Mouse (Mus musculus): ENCODE data around the gene Rnaseh2a. TPM values are rescaled to one million over a fixed set of nuclear protein-coding genes. Genes with fewer than 3 reads are reported as not detected.
A peak's percentile ranks its signal among the peaks of the same experiment; 100 is the strongest.

Rnaseh2a gene
- total and polyA plus RNA-seq, 2 experiments from 2014 or later, result 42.7 to 52.2 TPM

DNA sequence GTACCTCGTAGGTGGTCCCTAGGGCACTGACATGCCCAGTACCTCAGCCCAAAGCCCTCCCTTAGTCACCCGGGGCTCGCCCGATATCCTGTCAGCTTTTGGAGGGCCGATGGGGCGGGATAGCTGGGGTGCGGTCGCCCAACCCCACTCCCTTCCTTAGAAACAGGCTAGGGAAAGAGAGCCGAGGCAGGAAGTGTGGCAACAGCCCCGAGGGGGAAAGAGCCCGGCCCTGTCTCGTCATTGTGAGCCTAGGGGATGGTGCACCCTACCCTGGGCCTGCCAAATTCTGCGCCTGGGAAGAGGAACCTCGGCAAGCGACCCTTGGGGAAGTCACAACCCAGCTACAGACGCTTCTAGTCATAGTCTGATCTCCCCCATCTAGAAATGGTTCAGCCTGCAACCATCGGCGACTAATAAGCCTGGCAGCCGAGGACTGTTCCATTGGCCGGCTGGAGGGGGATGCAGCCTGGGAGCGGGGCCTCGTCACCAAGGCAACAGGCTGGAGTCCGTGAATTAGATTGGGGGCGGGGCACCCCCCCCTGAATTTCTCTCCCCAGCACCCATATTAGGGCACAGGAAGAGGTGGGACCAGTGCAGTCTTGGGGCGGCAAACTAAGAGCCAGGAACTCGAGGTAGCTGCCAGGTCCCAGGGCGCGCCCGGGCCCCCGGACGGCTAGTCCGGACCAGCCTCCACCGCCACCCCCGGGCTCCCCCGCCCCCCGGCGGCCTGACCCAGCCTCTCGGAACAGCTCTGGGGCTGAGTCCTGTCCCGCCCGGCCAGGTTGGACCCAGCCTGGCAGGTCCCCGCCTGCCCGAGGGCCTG lies 10.2 kb upstream of the Rnaseh2a start:
- WGBS, result 5% methylated on average over 41 of the region's 42 CpGs
- Histone ChIP-seq H3K4me1 (ENCODE audit: insufficient read depth) (peaks cover 22% of the 10 kb centered on the region; the same call in 1 of the 2 replicates), H3K36me3 (ENCODE audit: insufficient read depth) (0 out of 2 replicates have a peak, but pooled peaks cover 4% of the 10 kb centered on the region), H3K9me3 (ENCODE audit: low read length) (no peaks in the 10 kb centered on the region), H3K27me3 (ENCODE audit: insufficient read depth, low read length) (no peaks in the 10 kb centered on the region), H3K27ac (ENCODE audit: low read depth, low read length) (peak overlapping the region; percentile 47; the same call in 1 of the 2 replicates), H3K4me3 (ENCODE audit: low read depth, low read length) (peak overlapping the region; percentile 35), H3K9ac (peak overlapping the region; percentile 44), H3K4me2 (ENCODE audit: low read depth) (peak overlapping the region; percentile 81)
- peak; percentile 93 for DNase-seq
- TF ChIP-seq CTCF (IDR thresholded peaks at IDR 0.05; ENCODE audit: low read depth), result no peak
- peak; percentile 67 for ATAC-seq

DNA sequence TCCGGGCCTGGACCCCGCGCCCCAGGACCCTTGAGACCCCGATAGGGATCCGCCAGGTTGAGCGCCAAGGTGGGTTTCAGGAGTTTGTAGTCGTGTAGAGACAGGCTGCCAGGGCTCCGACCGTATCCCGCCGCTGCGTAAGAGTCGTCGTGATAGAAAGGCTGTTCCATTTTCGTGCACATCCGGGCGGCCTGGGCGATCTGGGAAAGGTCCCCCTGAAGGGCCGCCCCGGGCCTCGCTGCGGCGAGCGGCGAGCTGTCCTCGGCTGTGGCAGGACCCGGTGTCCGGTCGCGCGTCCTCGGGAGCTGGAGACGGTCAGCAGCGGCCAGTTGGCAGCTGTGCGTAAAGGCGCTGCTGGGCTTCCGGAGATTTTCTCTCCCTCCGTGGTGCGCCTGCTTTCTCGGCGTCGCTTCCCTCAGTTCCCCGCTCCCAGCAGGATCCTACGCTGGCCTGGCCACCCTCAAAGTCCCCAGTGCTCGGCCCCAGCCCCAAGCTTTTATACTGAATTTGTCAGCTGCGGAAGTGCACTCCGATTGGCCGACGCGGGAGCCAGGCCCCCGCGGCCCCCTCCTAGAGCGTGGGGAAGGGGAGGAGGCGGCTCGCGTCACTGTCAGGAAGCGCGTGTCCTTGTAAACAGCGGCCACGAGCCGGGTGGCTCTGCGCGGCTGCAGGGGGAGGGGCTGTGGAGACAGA lies 8.8 kb upstream of the Rnaseh2a start, which contains the start of gene Junb:
Gene Junb, minus strand, starts transcription at position 471 of the 693 bp plus-strand sequence.
- Histone ChIP-seq H3K9me3 (ENCODE audit: low read length) (no peaks in the 10 kb centered on the region), H3K4me2 (ENCODE audit: low read depth) (peak within 1 kb of the TSS; percentile 81), H3K9ac (peak within 1 kb of the TSS; percentile 58), H3K4me1 (ENCODE audit: insufficient read depth) (peaks cover 19% of the 10 kb centered on the region; the same call in 1 of the 2 replicates), H3K4me3 (ENCODE audit: low read depth, low read length) (peak within 1 kb of the TSS; percentile 49), H3K27ac (ENCODE audit: low read depth, low read length) (peak within 1 kb of the TSS; percentile 71), H3K27me3 (ENCODE audit: insufficient read depth, low read length) (no peaks in the 10 kb centered on the region), H3K36me3 (ENCODE audit: insufficient read depth) (peaks cover 9% of the 10 kb centered on the region)
- ATAC-seq, result peak; percentile 59
- WGBS, result 3% methylated on average over 63 of the region's 63 CpGs
- DNase-seq, result peak; percentile 93
- TF ChIP-seq CTCF (IDR thresholded peaks at IDR 0.05; ENCODE audit: low read depth), result no peak

DNA sequence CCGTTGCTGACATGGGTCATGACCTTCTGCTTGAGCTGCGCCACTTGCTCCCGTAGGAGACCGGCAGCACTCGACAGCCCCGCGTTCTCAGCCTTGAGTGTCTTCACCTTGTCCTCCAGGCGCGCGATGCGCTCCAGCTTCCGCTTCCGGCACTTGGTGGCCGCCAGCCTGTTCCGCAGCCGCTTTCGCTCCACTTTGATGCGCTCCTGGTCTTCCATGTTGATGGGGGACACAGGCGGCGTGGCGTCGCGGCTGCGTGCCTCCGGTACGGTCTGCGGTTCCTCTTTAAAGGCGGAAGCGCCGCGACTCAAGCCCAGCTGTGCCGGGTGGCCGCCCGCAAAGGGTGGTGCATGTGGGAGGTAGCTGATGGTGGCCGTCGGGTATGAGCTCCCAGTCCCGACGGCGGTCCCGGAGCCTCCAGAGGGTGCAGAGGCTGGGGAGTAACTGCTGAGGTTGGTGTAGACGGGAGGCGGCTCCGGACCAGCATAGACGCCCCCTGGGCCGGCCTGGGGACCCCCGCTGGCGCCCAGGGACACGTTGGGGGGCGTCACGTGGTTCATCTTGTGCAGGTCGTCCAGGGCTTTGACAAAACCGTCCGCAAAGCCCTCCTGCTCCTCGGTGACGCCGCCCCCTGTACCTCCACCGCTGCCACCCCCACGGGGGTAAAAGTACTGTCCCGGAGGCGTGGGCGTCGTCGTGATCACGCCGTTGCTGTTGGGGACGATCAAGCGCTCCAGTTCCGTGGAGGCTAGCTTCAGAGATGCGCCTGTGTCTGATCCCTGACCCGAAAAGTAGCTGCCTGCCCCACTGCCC lies 8.1 kb upstream of the Rnaseh2a start:
- no peaks in the 10 kb centered on the region for H3K27me3 ChIP-seq (ENCODE audit: insufficient read depth, low read length)
- DNase-seq (peak; percentile 63), ATAC-seq (no peak)
- 1% methylated on average over 70 of the region's 70 CpGs for WGBS
- H3K27ac ChIP-seq (ENCODE audit: low read depth, low read length), result peak overlapping the region; percentile 71
- peaks cover 17% of the 10 kb centered on the region for H3K36me3 ChIP-seq (ENCODE audit: insufficient read depth)
- peak overlapping the region; percentile 81 for H3K4me2 ChIP-seq (ENCODE audit: low read depth)
- H3K4me1 ChIP-seq (ENCODE audit: insufficient read depth), result peaks cover 19% of the 10 kb centered on the region; the same call in 1 of the 2 replicates
- no peak for TF ChIP-seq CTCF (IDR thresholded peaks at IDR 0.05; ENCODE audit: low read depth)
- H3K4me3 ChIP-seq (ENCODE audit: low read depth, low read length), result peak overlapping the region; percentile 49
- H3K9ac ChIP-seq, result peak overlapping the region; percentile 58
- H3K9me3 ChIP-seq (ENCODE audit: low read length), result no peaks in the 10 kb centered on the region

DNA sequence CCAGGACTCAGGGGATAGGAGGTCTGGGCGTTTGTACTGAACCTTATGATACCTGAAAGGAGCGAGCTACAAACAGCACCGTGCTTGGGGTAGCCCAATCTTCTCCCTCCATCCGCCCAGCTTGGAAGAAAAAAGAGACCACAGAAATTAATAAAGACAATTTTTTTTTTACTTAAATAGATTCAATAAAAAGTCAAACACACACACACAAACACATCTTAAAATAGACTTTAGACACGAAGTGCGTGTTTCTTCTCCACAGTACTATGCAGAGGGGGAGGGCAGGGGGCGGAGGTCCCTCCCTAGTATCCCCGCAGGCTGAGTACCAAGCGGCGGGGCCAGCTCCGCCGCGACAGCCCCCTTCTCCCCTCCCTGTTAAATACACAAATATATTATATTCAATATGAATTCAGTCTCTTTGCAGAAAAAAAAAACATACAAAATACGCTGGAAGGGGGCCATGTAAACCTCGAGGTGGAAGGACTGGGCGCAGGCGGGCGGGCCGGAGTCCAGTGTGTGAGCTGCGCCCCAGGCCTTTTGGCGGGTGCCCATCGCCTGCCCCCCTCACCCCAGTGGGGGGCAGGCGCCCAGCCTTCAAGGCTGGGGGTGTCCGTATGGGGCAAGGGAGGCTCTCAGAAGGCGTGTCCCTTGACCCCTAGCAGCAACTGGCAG lies 7.3 kb upstream of the Rnaseh2a start:
- DNase-seq (no peak), ATAC-seq (no peak)
- H3K9me3 ChIP-seq (ENCODE audit: low read length), result no peaks in the 10 kb centered on the region
- peaks cover 21% of the 10 kb centered on the region for H3K36me3 ChIP-seq (ENCODE audit: insufficient read depth)
- peak overlapping the region; percentile 49 for H3K4me3 ChIP-seq (ENCODE audit: low read depth, low read length)
- no peak overlapping the region for H3K27ac ChIP-seq (ENCODE audit: low read depth, low read length)
- peak overlapping the region; percentile 81 for H3K4me2 ChIP-seq (ENCODE audit: low read depth)
- no peak for TF ChIP-seq CTCF (IDR thresholded peaks at IDR 0.05; ENCODE audit: low read depth)
- no peaks in the 10 kb centered on the region for H3K27me3 ChIP-seq (ENCODE audit: insufficient read depth, low read length)
- WGBS, result 3% methylated on average over 24 of the region's 25 CpGs
- H3K4me1 ChIP-seq (ENCODE audit: insufficient read depth), result peaks cover 19% of the 10 kb centered on the region; the same call in 1 of the 2 replicates
- H3K9ac ChIP-seq, result peak overlapping the region; percentile 58

DNA sequence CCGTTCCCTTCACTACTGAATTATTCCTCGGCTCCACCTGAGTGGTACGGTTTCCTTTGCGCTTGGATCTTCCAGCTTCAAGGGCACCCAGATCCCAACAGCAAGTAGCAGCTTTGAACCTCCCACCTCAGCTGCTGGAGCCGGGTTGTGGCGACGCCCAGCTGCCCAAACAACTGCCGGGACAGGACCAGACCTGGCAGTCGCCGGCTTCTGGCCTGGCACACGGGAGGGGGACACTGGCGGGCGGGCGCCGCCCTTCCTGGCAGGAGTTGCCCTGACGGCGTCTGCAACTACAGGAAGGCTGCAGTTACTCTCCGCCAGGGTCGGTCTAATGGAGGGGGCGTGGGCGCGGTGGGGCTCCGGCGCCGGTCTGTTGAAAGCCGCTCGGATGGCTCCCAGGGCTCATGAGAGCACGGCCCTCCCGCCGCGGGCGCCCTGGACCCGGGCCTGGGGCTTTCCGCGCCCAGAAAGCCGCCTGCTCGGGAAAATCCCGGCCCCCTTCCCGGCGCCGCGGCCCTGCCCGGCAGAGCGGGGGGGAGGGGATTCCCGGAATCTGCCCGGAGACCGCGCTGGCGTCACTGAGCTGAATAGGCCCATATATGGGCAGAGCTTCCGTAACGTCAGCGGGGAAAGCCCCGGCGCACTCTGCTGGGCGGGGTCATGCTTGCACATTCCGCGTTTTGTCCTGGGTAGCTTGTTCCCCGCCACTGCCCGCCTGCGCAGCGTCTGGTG lies 6.6 kb upstream of the Rnaseh2a start:
- Histone ChIP-seq H3K4me1 (ENCODE audit: insufficient read depth) (peaks cover 21% of the 10 kb centered on the region; the same call in 1 of the 2 replicates), H3K4me2 (ENCODE audit: low read depth) (peak overlapping the region; percentile 81), H3K4me3 (ENCODE audit: low read depth, low read length) (peak overlapping the region; percentile 49), H3K9ac (peak overlapping the region; percentile 58), H3K27me3 (ENCODE audit: insufficient read depth, low read length) (no peaks in the 10 kb centered on the region), H3K36me3 (ENCODE audit: insufficient read depth) (peaks cover 28% of the 10 kb centered on the region), H3K9me3 (ENCODE audit: low read length) (no peaks in the 10 kb centered on the region), H3K27ac (ENCODE audit: low read depth, low read length) (peak overlapping the region; percentile 55; the same call in 1 of the 2 replicates)
- peak; percentile 39; the same call in 1 of the 2 replicates for TF ChIP-seq CTCF (IDR thresholded peaks at IDR 0.05; ENCODE audit: low read depth)
- WGBS, result 2% methylated on average over 60 of the region's 61 CpGs
- peak; percentile 95 for DNase-seq
- ATAC-seq, result peak; percentile 85

All from forebrain, postnatal 0 days (tissue).